Mouse (Mus musculus): Measurements from ENCODE around the gene Gm11397.
"Not testable (repeated sequence)": the region's sequence is repeated elsewhere in the genome, so short reads cannot be mapped to it uniquely, and the experiment has no call there.

Gene Gm11397

DNA sequence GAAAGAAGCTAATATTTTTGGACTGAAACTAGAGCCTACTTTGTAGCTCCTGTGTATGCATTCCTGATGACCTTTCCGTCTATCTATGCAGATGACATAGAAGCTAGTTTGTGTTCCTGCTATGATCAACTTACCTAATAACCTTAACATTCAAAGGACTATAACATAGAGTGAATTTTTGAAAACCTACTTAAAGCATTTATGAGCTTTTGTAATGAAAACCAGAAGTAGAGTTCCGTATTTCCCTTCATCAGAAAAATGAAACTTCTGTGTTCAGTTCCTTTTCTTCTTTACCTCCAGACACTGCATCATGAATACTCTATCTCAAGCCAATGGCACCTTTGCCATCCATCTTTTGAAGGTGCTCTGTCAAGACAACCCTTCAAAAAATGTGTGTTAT is at the start of gene Gm11397:
Gene Gm11397 (plus strand): TSS at position 301 of the 400 bp plus-strand sequence.
- DNase-seq (ENCODE audit: low spot score) = not testable (repeated sequence)

DNA sequence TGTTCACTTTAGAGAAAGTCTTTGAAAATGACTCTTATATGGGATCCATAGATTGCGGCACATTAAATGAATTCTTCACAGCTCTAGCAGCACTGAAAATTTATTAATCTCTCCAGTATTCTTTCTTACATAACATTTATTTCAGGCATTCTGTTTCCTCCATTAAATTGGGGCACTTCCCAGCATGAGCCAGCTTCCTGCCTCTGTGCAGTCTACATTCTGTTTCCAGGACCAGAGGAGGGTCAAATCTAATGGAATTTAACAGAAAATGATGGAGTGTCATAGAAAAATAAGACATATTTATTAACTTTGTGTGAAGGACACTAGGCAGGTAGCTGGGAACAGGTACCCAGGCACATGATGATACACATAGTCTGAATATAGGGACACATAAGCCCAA is 38.9 kb upstream of the Gm11397 start:
- not testable (repeated sequence) for DNase-seq (ENCODE audit: low spot score)

DNA sequence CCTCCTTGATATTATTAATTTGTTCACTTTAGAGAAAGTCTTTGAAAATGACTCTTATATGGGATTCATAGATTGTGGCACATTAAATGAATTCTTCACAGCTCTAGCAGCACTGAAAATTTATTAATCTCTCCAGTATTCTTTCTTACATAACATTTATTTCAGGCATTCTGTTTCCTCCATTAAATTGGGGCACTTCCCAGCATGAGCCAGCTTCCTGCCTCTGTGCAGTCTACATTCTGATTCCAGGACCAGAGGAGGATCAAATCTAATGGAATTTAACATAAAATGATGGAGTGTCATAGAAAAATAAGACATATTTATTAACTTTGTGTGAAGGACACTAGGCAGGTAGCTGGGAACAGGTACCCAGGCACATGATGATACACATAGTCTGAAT is 37.2 kb downstream of the Gm11397 start:
- not testable (repeated sequence) for DNase-seq (ENCODE audit: low spot score)
